Mouse (Mus musculus): ENCODE measurements around the gene Purb.

Gene Purb

DNA sequence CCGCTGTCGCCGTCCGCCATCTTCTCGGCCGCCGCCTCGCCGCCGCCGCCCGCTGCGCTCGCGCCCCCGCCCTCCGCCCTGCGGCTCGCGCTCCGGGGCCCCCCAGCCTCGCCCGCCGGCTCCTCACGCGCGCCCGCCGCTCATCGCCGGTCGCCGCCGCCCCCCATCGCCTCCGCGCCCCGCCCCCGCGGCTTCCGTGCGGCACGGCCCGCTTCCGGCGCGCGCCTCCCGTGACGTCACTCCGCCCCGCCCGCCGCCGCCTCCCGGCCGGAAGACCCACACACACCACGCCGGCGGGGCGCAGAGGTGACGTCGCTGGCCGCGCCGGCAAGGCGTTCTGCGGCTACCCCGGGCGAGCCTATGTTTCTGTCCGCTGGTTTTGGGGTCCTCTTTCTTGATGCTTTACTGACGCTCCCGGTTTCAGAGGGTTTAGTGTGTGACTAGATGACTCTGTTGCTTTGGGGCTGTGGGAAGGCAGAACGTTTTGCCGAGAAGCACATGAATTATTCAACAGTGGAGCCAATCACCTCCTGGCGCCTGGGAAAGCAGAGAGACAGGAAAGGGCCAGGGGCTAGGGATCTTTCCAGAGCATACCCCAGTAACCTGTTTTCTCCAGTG lies at the start of gene Purb:
Purb (minus strand) TSS at position 51 of the 618 bp plus-strand sequence.
- DNase-seq (ENCODE audit: low spot score), result peak; percentile 96

DNA sequence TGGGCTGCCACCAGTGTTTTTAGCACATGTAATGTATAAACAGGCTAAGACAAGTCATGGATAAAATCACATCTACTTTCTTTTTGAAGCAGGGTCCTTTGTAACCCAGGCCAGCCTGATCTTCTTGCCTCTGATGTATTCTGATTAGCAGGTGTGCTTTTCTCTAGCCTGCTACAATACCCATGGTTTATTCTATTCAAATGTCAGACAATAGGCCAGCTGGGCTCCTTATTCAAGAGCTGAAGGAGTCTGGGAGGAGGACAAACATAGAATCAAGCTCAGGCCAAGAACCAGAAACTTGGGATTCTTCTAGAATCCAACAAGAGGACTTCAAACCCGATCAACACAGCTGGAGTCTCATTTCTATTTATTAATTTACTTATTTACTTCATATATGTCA lies 49.5 kb upstream of the Purb start:
- no peak for DNase-seq (ENCODE audit: low spot score)

- DNase-seq (ENCODE audit: low spot score), result no peak
Measured at GRCm38 (mm10) chr11:6524880-6525238, 49.1 kb upstream of the Purb start.

GRCm38 (mm10) chr11:6524165-6524879 lies 48.6 kb upstream of the Purb start:
- DNase-seq (ENCODE audit: low spot score), result no peak

DNA sequence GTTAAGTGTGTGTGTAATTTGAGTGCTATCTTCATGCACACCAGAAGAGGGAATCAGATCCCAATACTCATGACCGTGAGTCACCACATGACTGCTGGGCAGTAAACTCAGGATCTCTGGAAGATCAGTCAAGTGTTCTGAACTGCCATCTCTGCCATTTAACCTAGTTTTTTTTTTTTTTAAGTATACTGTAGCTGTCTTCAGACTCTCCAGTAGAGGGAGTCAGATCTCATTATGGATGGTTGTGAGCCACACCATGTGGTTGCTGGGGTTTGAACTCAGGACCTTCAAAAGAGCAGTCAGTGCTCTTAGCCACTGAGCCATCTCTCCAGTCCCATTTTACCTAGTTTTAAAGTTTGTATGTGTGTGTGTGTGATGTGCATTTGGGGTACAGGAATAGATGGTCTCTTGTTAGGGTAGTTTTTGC lies 48.0 kb upstream of the Purb start:
- no peak for DNase-seq (ENCODE audit: low spot score)

DNA sequence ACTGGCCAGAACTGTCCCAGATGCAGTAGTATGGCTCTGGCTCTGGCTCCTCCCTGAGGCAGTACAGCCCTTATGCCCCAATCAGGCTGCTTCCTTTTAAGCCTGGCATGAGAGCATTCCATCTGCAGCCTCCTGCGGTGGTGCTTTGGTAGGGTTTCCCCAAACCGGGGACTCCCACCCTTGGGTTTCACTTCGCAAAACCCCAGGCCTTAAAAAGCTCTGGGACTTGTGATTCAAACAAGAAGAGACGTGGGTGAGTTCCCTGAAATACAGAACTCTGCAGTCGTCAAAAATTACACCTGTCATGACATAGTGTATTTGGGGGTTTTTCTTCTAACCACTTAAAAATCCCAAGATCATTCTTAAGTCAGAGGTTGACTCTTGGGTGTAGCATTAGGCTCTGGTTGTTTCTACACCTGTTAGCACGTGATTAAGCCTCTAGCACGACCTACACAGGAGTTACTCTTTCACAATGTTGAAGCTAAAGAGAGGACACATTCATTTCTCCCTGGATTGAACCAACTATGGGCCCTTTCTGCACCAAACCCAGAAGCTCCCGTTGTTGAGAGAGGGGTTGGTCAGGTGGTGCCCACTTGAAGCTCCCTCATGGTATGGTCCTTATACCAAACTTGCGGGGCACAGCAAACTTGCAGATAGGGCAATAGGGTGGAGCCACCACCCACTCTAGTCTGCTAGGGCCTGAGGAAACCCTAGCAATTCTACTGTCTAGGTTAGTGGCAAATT lies 47.2 kb upstream of the Purb start:
- DNase-seq (ENCODE audit: low spot score), result no peak

DNA sequence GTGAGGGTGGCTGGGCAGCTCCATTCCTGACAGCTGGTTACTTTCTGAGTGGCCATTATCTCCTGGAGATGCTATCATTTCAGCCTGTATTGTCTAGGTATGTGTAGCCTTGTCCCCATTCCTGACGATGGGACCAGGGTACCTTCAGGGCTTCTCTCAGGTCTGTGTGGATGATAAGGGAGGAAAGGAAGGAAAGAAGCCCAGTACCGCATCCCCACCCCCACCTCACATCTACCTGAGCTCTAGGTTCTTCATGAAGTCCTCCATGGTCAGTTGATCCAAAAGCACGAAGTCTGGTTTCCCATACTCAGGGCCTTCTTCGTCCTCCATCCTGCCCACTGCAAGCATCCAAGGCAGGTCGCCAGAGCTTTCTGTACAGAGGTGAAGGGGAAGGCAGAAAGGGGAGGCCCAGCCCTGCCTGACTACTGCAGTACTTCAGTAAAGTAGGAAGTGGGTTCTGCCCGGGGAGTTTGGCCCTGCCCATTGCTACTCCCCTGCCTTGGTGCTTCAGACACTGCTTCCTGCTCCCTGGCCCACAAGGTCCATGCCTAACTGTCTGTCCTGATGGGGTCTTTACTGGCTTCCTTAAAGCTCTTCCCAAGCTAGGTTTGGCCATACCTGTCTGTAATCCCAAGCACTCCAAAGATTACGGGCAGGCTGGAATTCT lies 44.9 kb upstream of the Purb start, which contains the start of gene Myo1g:
Myo1g (minus strand) TSS at position 459 of the 667 bp plus-strand sequence.
- no peak for DNase-seq (ENCODE audit: low spot score)

GRCm38 (mm10) chr11:6519491-6520033 lies 43.8 kb upstream of the Purb start:
- DNase-seq (ENCODE audit: low spot score), result no peak

DNA sequence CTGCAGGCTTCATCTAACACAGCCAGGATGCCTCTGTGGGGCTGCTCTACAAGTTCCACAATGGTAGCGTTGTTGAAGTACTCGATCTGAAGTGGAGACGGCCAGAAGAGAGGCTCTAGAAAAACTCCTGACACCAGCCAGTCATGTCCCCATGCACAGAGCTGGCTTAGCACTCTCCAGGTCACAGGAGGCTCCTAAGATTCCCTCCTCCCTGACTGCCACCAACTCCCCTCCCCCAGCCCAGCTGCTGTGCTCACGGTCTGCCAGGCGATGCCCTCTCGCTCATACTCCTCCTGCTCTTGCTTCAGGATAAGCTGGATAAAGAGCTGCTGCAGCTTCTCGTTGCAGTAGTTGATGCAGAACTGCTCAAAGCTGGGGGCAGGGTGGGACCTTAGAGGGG lies 39.1 kb upstream of the Purb start:
- no peak for DNase-seq (ENCODE audit: low spot score)

DNA sequence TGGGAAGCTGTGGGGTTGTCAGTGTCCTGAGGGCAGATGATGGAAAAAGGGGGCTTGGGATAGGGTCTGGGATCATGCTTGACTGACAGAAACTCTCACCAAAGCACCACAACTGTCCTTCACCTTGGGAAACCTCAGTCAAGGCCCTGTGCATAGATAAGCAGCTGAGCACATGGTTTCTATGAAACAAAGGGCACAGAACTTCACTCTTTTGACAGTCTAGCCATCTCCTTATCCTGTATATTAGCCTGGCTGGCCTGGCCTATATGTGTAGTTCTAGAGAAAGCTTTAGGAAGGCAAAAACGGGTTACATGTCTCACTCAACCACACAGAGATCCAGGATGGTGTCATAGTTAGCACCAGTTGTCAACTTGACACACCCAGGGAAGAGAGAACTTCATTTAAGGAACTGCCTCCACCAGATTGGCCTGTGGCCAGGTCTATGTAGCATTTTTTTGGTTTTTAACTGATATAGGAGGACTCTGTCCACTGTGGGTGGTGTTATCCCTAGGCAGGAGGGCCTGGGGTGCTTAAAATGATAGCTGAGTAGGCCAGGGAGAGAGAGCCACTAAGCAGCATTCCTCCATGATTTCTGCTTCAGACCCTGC lies 32.7 kb upstream of the Purb start:
- no peak for DNase-seq (ENCODE audit: low spot score)

DNA sequence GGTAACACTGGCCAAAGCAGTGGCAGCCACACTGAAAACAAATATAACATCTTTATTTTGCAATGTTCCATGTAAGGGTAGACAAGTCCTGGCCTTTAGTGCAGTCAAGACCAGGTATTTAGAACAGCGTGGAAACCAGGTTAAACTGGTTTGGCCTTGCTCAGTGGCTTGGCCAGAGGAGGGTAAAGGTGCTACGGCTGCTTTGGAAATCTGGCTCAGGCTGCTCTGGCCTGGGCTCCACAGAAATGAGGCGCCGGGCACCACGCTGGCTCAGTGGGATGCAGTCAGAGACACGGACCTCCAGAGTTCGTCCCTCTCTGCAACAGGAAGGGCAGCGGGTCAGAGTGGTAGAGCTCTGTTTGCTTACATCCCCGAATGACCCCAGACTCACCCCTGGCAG lies 30.8 kb upstream of the Purb start:
- peak; percentile 39 for DNase-seq (ENCODE audit: low spot score)

DNA sequence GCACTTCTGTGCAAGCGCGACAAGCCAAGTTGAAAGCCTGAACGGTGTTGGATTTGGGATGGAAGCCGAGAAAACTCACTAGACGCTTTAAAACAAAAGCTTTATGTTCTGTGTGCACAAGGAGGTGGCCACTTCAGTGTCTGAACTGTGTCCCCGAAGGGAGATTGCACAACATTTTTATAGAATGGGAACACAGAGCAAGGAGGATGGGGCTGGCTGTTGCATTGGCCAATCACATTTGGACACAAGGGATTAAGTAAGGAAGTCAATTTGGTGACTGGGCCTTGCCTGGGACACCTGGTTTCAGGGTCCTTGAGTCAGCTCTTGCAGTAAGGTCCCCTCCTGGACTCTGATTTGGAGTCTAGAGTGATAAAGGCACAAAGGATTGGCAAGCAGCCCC lies 29.0 kb upstream of the Purb start:
- DNase-seq (ENCODE audit: low spot score), result no peak

GRCm38 (mm10) chr11:6504226-6504625 lies 28.5 kb upstream of the Purb start:
- DNase-seq (ENCODE audit: low spot score), result no peak

GRCm38 (mm10) chr11:6502506-6502905 lies 26.8 kb upstream of the Purb start:
- DNase-seq (ENCODE audit: low spot score), result no peak

DNA sequence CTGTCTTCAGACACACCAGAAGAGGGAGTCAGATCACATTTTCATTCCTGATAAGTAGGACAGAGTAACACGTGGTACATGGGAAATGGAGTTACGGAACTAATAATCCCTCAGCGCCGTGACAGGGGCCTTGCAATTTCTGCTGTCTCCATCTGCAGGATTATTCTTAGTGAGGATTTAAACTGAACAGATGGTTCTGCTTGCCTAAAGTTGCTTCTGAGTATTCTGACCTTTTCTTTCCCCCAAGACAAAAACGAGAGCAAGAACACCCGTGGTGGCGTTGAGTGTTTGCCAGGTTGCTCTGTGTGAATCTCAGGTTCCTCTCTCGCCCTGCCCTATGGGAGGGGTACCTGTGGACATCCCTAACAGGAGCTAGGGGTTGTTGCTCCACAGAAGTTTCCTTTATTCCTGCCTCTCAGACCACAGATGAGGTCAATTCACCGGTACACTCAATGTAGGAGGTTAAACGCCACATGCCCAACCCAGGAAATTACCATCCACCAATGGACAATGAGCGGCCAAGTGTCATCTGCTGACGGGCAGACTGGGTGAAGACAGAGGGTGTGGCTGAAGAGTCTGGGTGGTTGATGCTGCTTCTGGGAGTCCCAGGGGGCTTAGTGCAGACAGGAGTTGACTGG lies 21.7 kb upstream of the Purb start:
- DNase-seq (ENCODE audit: low spot score), result no peak

GRCm38 (mm10) chr11:6489691-6490503 lies 14.2 kb upstream of the Purb start:
- DNase-seq (ENCODE audit: low spot score), result no peak

GRCm38 (mm10) chr11:6489257-6489656 lies 13.5 kb upstream of the Purb start:
- no peak for DNase-seq (ENCODE audit: low spot score)

GRCm38 (mm10) chr11:6488041-6488684 lies 12.4 kb upstream of the Purb start:
- no peak for DNase-seq (ENCODE audit: low spot score)

- DNase-seq (ENCODE audit: low spot score), result no peak
Measured at GRCm38 (mm10) chr11:6487496-6487895, 11.8 kb upstream of the Purb start.

DNA sequence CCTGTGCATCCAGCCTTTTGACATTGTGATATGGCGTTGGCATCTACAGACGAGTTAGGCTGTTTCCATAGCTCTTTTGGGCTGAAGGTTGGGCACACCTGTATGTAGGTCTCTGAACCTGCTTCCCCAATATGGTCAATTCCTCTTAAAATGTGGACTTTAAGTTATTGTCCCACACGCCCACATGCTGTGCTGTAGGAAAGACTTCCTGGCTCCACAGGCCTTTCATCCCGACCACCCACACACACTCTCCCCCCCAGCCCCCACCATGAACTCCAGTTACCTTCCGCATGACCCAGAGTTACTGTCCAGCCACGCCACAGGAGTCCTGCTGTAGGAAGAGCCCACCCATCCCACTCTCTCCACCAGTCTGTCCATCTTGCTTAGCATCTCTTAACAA lies 11.2 kb upstream of the Purb start:
- no peak for DNase-seq (ENCODE audit: low spot score)
